In the genomic region with DNA sequence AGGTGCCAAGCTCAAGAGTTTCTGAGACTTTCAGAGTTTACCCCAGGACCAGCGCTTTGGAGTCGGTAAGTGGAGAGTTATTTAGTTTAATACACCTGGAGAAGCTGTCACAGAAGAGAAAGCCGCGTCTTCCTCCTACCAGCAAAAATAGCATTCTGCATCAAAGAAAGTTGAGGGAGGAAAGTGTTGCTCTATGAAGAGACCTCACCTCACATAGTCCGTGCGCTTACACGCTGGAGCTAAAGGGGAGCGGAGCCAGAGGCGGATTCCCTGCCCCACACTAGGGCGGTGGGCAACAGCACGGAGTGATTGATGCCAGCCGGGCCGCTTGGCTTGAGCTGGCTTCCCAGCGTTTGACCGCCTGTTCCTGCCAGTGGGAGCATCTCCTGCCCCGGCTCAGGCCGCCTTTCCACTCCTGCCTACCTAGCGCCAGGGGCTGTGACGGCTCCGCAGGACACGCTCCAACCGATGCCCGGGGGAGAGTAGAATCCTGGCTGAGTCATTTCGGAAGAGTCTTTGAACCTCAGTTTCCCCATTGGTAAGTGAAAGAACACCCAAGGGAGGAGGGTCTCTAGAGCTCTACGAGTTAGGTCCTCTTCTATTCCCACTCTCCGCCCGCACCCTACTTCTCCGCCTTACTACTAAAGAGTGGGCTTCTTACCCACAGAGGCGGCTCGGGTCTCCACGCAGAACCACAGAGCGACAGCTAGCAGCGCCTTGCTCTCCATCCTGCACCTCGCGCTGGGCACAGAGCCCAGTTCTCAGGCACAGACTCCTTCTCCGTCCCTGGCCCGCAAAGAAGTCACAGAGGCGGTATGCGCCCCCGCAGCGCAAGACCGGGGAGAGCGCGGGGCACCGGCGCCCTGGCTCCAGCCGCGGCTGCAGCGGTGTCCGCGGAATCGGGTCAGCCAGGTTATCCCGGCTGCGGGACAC, we compare ENCODE assay signal across 8 mouse cellular contexts. TPM values are rescaled to one million over a fixed set of nuclear protein-coding genes. Genes with fewer than 3 reads are reported as not detected.
DNase-seq lines count a peak whose midpoint lies in the region; ATAC-seq and TF ChIP-seq lines count a peak whose summit lies in the region.

No protein-coding gene starts in this region.

- no peak for TF ChIP-seq CTCF in testis, adult 2 months (IDR thresholded peaks at IDR 0.05; ENCODE audit: control insufficient read depth, insufficient read depth, insufficient replicate concordance, low read depth, low read length)

- no peaks in the 10 kb centered on the region for H3K36me3 ChIP-seq in testis, adult 2 months (ENCODE audit: control insufficient read depth, insufficient read depth, low read length)
- no peaks in the 10 kb centered on the region for H3K36me3 ChIP-seq in heart, embryonic 15.5 days
- no peaks in the 10 kb centered on the region for H3K36me3 ChIP-seq in limb, embryonic 11.5 days (ENCODE audit: control insufficient read depth, insufficient read depth, low read length)
- no peaks in the 10 kb centered on the region for H3K36me3 ChIP-seq in midbrain, embryonic 15.5 days (replicated peaks)

- peak overlapping the region; percentile 66 for H3K4me3 ChIP-seq in testis, adult 2 months (ENCODE audit: control insufficient read depth, low read depth, low read length)
- H3K4me3 ChIP-seq in heart, embryonic 15.5 days: peak overlapping the region; percentile 68
- H3K4me3 ChIP-seq in limb, embryonic 11.5 days (ENCODE audit: low read depth, low read length): peak overlapping the region; percentile 57
- H3K4me3 ChIP-seq in midbrain, embryonic 15.5 days: peak overlapping the region; percentile 72

- H3K4me1 ChIP-seq in testis, adult 2 months (ENCODE audit: control insufficient read depth, insufficient read depth, low read length): no peaks in the 10 kb centered on the region
- H3K4me1 ChIP-seq in heart, embryonic 15.5 days (replicated peaks): peaks cover 13% of the 10 kb centered on the region
- H3K4me1 ChIP-seq in limb, embryonic 11.5 days (ENCODE audit: control insufficient read depth, insufficient read depth, low read length): peaks cover 3% of the 10 kb centered on the region; the same call in 1 of the 2 replicates
- peaks cover 24% of the 10 kb centered on the region for H3K4me1 ChIP-seq in midbrain, embryonic 15.5 days

- 0 out of 2 replicates have a peak overlapping the region, but pooled peaks have one; percentile 3 for H3K27ac ChIP-seq in testis, adult 2 months (ENCODE audit: control insufficient read depth, insufficient read depth, low read depth, low read length)
- peak overlapping the region; percentile 83 for H3K27ac ChIP-seq in heart, embryonic 15.5 days
- 0 out of 2 replicates have a peak overlapping the region, but pooled peaks have one; percentile 30 for H3K27ac ChIP-seq in limb, embryonic 11.5 days (replicated peaks; ENCODE audit: low read depth, low read length)
- peak overlapping the region; percentile 38; the same call in 1 of the 2 replicates for H3K27ac ChIP-seq in midbrain, embryonic 15.5 days

- 3% methylated on average over 54 of the region's 54 CpGs for WGBS in heart, embryonic 15.5 days
- under 1% methylated on average over 54 of the region's 54 CpGs for WGBS in limb, embryonic 11.5 days
- WGBS in midbrain, embryonic 15.5 days: 1% methylated on average over 54 of the region's 54 CpGs

- DNase-seq in cerebellum, adult 9-10 months: no peak
- no peak for DNase-seq in testis, postnatal 14 days (ENCODE audit: low spot score)
- peak; percentile 47 for DNase-seq in limb, embryonic 11.5 days (ENCODE audit: low spot score)
- peak; percentile 20 for DNase-seq in thymus, postnatal 4 days

- H3K9me3 ChIP-seq in heart, embryonic 15.5 days (replicated peaks): no peaks in the 10 kb centered on the region
- no peaks in the 10 kb centered on the region for H3K9me3 ChIP-seq in limb, embryonic 11.5 days (ENCODE audit: control insufficient read depth, low read length)
- no peaks in the 10 kb centered on the region for H3K9me3 ChIP-seq in midbrain, embryonic 15.5 days

- H3K27me3 ChIP-seq in testis, adult 2 months (ENCODE audit: control insufficient read depth, insufficient read depth, low read length): no peaks in the 10 kb centered on the region
- peaks cover 25% of the 10 kb centered on the region for H3K27me3 ChIP-seq in heart, embryonic 15.5 days
- H3K27me3 ChIP-seq in limb, embryonic 11.5 days (ENCODE audit: control insufficient read depth, insufficient read depth, low read length): peaks cover 37% of the 10 kb centered on the region
- H3K27me3 ChIP-seq in midbrain, embryonic 15.5 days (replicated peaks): peaks cover 39% of the 10 kb centered on the region

- ATAC-seq in cerebellum, adult (ENCODE audit: insufficient number of reproducible peaks, low FRiP score, low TSS enrichment): 0 out of 2 replicates have a peak, but pooled peaks have one; percentile 18
- peak; percentile 67 for ATAC-seq in heart, embryonic 15.5 days (replicated peaks; ENCODE audit: insufficient number of reproducible peaks, insufficient read depth, low FRiP score, low read depth)
- peak; percentile 56 for ATAC-seq in limb, embryonic 11.5 days (ENCODE audit: insufficient number of reproducible peaks, low FRiP score, low TSS enrichment, low read depth)
- peak; percentile 79 for ATAC-seq in midbrain, embryonic 15.5 days (replicated peaks)

- peak overlapping the region; percentile 67 for H3K9ac ChIP-seq in heart, embryonic 15.5 days
- H3K9ac ChIP-seq in limb, embryonic 11.5 days (ENCODE audit: low read length): peak overlapping the region; percentile 44
- peak overlapping the region; percentile 60 for H3K9ac ChIP-seq in midbrain, embryonic 15.5 days

- TF ChIP-seq POLR2A in testis, adult 2 months (IDR thresholded peaks at IDR 0.05; ENCODE audit: control insufficient read depth, low read depth, low read length): no peak

- peak overlapping the region; percentile 86 for H3K4me2 ChIP-seq in heart, embryonic 15.5 days
- H3K4me2 ChIP-seq in limb, embryonic 11.5 days (ENCODE audit: low read depth, severe bottlenecking): peak overlapping the region; percentile 98
- H3K4me2 ChIP-seq in midbrain, embryonic 15.5 days: peak overlapping the region; percentile 100

RNA-seq across cellular contexts. Expression of a gene that starts 0.6 kb away (rescaled TPM):
- polyA plus RNA-seq in testis, adult 2 months (2012; rRNA removed): 1.2 and 1.3 TPM in 2 replicates
- polyA plus RNA-seq in heart, embryonic 15.5 days (2015; fragmentation: Nextera tagmentation; extraction: Ambion mirVana): 35.4 and 35.6 TPM in 2 replicates
- polyA plus RNA-seq in limb, embryonic 11.5 days (2014; fragmentation: Nextera tagmentation; extraction: Ambion mirVana): 18.4 and 22.2 TPM in 2 replicates
- polyA plus RNA-seq in midbrain, embryonic 15.5 days (2015; fragmentation: Nextera tagmentation; extraction: Ambion mirVana): 25.0 and 25.4 TPM in 2 replicates

Comparison
In these comparisons a context has a peak if more than half of its experiments do, and no peak if none do; other contexts are left out.
1. ATAC-seq: peak in every context shown above with its lines; median percentile 79 in midbrain, embryonic 15.5 days; 67 in heart, embryonic 15.5 days; 56 in limb, embryonic 11.5 days; 18 in cerebellum, adult.
2. DNase-seq: peak in limb, embryonic 11.5 days (single experiment) and thymus, postnatal 4 days (single experiment); none in cerebellum, adult 9-10 months (single experiment) and testis, postnatal 14 days (single experiment).
3. H3K27ac ChIP-seq: peak in every context shown above with its lines; median percentile 83 in heart, embryonic 15.5 days; 38 in midbrain, embryonic 15.5 days; 30 in limb, embryonic 11.5 days; 3 in testis, adult 2 months.
4. Peak in every context shown above with its lines, with median percentiles within 50 percentile points of each other: H3K4me3 ChIP-seq, H3K4me2 ChIP-seq and H3K9ac ChIP-seq.